Mouse (Mus musculus): Measurements from ENCODE around the gene Bhlha9. TPM values are rescaled to one million over a fixed set of nuclear protein-coding genes. Genes with fewer than 3 reads are reported as not detected.
"Not testable (repeated sequence)": the region's sequence is repeated elsewhere in the genome, so short reads cannot be mapped to it uniquely, and the experiment has no call there.

Bhlha9 gene
- polyA plus RNA-seq, 1 experiment from 2014 or later: 16.2 TPM

DNA sequence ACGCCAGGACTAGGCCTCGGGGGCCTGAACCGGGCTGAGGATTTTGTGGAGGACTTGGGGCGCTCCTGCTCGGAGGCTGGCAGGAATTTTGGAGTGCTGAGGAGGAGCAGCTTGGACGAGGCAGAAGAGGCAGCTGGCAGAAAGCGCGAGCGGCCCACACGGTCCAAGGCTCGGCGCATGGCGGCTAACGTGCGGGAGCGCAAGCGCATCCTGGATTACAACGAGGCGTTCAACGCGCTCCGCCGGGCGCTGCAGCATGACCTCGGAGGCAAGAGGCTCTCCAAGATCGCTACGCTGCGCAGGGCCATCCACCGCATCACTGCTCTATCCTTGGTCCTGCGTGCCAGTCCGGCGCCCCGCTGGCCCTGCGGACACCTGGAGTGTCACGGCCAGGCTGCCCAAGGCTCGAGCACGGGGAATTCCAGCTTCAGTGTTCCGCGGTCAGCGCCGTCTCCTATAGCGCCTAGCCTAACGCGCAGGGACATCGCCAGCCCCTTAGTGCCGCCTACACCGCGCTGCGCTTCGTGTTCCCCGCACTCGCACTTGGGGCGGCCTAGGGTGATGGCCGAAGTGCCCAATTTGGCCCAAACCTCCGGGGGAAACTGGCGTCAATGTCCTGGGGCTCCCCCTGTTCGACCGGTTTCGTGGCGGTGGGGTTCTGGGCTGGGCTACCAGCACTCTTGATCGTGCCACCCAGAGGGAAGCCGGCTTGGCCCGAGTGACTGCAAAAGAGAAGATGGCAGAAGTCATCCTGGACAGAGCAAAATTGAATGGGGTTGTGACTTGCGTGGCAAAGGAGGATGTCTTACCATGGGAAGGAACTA, 503 bp downstream of the Bhlha9 start:
- 0 out of 2 replicates have a peak, but pooled peaks have one; percentile 24 for ATAC-seq (ENCODE audit: insufficient number of reproducible peaks, low FRiP score, low TSS enrichment, low read depth)
- WGBS: 3% methylated on average over 64 of the region's 64 CpGs
- peak overlapping the region; percentile 78 for H3K4me2 ChIP-seq (ENCODE audit: low read depth, severe bottlenecking)
- H3K27ac ChIP-seq (replicated peaks; ENCODE audit: low read depth, low read length): no peak overlapping the region
- no peaks in the 10 kb centered on the region for H3K9me3 ChIP-seq (ENCODE audit: control insufficient read depth, low read length)
- no peaks in the 10 kb centered on the region for H3K36me3 ChIP-seq (ENCODE audit: control insufficient read depth, insufficient read depth, low read length)
- DNase-seq (ENCODE audit: low spot score): peak; percentile 61
- peak overlapping the region; percentile 58 for H3K9ac ChIP-seq (ENCODE audit: low read length)
- H3K4me3 ChIP-seq (ENCODE audit: low read depth, low read length): peak overlapping the region; percentile 36
- H3K27me3 ChIP-seq (ENCODE audit: control insufficient read depth, insufficient read depth, low read length): peaks cover 40% of the 10 kb centered on the region
- peaks cover 6% of the 10 kb centered on the region; the same call in 1 of the 2 replicates for H3K4me1 ChIP-seq (ENCODE audit: control insufficient read depth, insufficient read depth, low read length)

DNA sequence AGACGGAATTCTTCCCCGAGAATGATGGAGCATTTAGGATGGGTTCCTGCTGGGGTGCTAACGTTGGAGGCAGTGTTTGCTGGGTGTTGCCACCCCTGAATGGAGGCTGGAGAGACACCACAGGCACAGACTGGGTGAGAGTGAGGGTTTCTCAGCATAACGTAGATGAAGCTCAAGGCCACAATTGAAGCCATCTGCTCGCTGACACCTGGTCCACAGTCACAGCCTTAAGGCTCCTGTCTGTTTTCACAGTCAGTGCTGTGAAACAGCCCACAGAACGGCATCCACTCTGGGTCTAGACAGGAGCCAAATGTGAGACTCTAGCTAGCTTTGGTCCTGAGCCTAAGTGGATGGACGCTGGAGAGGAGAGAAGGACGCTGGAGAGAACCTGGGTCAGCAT, 1.9 kb downstream of the Bhlha9 start:
- no peak for ATAC-seq (ENCODE audit: insufficient number of reproducible peaks, low FRiP score, low TSS enrichment, low read depth)

DNA sequence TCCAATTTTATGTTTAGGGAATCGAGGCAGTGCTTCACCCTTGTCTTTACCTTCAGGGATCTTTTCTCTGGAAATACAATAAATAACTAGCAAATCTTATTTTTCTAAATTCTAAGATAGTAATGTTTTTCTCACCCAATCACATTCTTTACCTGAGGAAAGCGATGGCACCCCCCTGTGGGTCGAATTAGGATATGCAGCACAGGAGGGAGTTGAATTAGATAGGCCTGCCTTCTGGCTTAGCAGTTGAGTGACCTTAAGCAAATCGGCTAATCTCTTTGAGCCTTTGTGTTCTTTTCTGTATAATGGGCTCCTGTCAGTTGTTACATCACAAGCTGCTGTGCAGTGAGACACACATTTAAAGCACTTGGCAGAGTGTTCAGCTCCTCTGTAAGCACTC, 2.4 kb downstream of the Bhlha9 start:
- Histone ChIP-seq H3K4me3 (ENCODE audit: low read depth, low read length) (no peak overlapping the region), H3K27ac (replicated peaks; ENCODE audit: low read depth, low read length) (no peak overlapping the region), H3K9ac (ENCODE audit: low read length) (no peak overlapping the region), H3K27me3 (ENCODE audit: control insufficient read depth, insufficient read depth, low read length) (peaks cover 40% of the 10 kb centered on the region), H3K4me2 (ENCODE audit: low read depth, severe bottlenecking) (no peak overlapping the region), H3K4me1 (ENCODE audit: control insufficient read depth, insufficient read depth, low read length) (peaks cover 6% of the 10 kb centered on the region; the same call in 1 of the 2 replicates), H3K9me3 (ENCODE audit: control insufficient read depth, low read length) (no peaks in the 10 kb centered on the region), H3K36me3 (ENCODE audit: control insufficient read depth, insufficient read depth, low read length) (no peaks in the 10 kb centered on the region)
- DNase-seq (ENCODE audit: low spot score): no peak
- no peak for ATAC-seq (ENCODE audit: insufficient number of reproducible peaks, low FRiP score, low TSS enrichment, low read depth)
- WGBS: 41% methylated on average over 4 of the region's 4 CpGs

More for the DNA sequence above, 1.9 kb downstream of the Bhlha9 start:
- Histone ChIP-seq H3K27me3 (ENCODE audit: control insufficient read depth, insufficient read depth, low read length) (peaks cover 40% of the 10 kb centered on the region), H3K27ac (replicated peaks; ENCODE audit: low read depth, low read length) (no peak overlapping the region), H3K36me3 (ENCODE audit: control insufficient read depth, insufficient read depth, low read length) (no peaks in the 10 kb centered on the region), H3K9ac (ENCODE audit: low read length) (no peak overlapping the region), H3K9me3 (ENCODE audit: control insufficient read depth, low read length) (no peaks in the 10 kb centered on the region), H3K4me1 (ENCODE audit: control insufficient read depth, insufficient read depth, low read length) (peaks cover 6% of the 10 kb centered on the region; the same call in 1 of the 2 replicates), H3K4me2 (ENCODE audit: low read depth, severe bottlenecking) (no peak overlapping the region), H3K4me3 (ENCODE audit: low read depth, low read length) (0 out of 2 replicates have a peak overlapping the region, but pooled peaks have one; percentile 1)
- no peak for DNase-seq (ENCODE audit: low spot score)
- whole genome bisulfite sequencing: 42% methylated on average over 8 of the region's 8 CpGs

DNA sequence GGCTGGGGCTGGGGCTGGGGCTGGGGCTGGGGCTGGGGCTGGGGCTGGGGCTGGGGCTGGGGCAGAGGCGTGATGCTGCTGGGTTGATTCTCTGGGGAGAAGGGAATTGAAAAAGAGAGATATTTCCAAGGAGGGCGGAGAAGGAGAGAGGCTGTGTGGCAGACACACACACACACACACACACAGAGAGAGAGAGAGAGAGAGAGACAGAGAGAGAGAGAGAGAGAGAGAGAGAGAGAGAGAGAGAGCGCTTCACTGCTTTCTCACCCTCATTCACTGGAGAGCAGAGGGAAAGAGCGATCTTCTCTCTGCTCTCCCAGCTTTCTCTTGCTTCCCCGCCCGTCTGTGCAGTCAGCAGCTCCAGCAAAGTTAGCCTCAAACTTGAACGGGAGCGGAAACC, 7.2 kb downstream of the Bhlha9 start, which contains the start of gene Trarg1:
Gene Trarg1 (plus strand): TSS at position 301 of the 400 bp plus-strand sequence.
- H3K9ac ChIP-seq (ENCODE audit: low read length); H3K27me3 ChIP-seq (ENCODE audit: control insufficient read depth, insufficient read depth, low read length); H3K36me3 ChIP-seq (ENCODE audit: control insufficient read depth, insufficient read depth, low read length); H3K9me3 ChIP-seq (ENCODE audit: control insufficient read depth, low read length); H3K27ac ChIP-seq (replicated peaks; ENCODE audit: low read depth, low read length); H3K4me3 ChIP-seq (ENCODE audit: low read depth, low read length); H3K4me1 ChIP-seq (ENCODE audit: control insufficient read depth, insufficient read depth, low read length); H3K4me2 ChIP-seq (ENCODE audit: low read depth, severe bottlenecking); ATAC-seq (ENCODE audit: insufficient number of reproducible peaks, low FRiP score, low TSS enrichment, low read depth); DNase-seq (ENCODE audit: low spot score): not testable (repeated sequence)
- WGBS: 62% methylated on average over 7 of the region's 8 CpGs

DNA sequence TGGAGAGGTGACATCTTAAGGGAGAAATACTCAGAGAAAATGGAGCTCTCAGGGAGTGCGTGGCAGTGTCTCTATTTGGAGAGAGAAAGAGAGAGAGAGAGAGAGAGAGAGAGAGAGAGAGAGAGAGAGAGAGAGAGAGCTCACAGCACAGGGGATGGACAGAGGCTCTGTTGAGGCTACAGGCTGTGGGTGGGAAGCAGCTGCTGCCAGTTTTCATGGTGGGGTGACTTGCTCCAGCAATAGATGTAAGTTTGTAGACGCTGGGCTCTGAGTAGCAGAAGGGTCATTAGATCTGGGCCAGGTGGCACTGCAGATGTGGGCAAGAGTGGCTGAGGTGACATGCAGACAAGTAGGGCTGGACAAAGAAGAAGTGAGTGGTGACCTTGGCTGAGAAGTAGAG, 13.3 kb downstream of the Bhlha9 start:
- WGBS: 73% methylated on average over 2 of the region's 2 CpGs
- DNase-seq (ENCODE audit: low spot score): no peak
- no peaks in the 10 kb centered on the region for H3K36me3 ChIP-seq (ENCODE audit: control insufficient read depth, insufficient read depth, low read length)

DNA sequence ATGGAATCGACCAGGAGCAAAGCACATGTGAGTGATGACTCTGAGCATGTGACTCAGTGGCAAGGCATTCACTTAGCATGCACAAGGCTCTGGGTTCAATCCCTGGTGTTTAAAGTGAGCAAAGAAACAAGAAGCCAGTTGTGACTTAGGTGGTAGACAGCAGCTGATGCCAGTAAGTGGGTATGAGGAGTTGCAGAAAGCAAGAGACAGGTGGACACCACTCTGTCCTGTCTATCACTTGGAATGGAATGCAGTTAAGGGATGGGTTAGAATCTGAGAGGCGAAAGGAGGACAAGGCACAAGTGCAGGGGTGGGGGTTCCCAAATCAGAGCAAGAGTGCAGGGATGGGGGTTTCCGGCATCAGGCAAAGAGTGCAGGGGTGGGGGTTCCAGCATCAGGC, 19.8 kb downstream of the Bhlha9 start:
- Histone ChIP-seq H3K9me3 (ENCODE audit: control insufficient read depth, low read length) (no peaks in the 10 kb centered on the region), H3K36me3 (ENCODE audit: control insufficient read depth, insufficient read depth, low read length) (no peaks in the 10 kb centered on the region), H3K4me1 (ENCODE audit: control insufficient read depth, insufficient read depth, low read length) (no peaks in the 10 kb centered on the region), H3K9ac (ENCODE audit: low read length) (no peak overlapping the region), H3K27me3 (ENCODE audit: control insufficient read depth, insufficient read depth, low read length) (no peaks in the 10 kb centered on the region), H3K4me3 (ENCODE audit: low read depth, low read length) (no peak overlapping the region), H3K27ac (replicated peaks; ENCODE audit: low read depth, low read length) (no peak overlapping the region), H3K4me2 (ENCODE audit: low read depth, severe bottlenecking) (no peak overlapping the region)
- WGBS: 81% methylated on average over 3 of the region's 3 CpGs
- ATAC-seq (ENCODE audit: insufficient number of reproducible peaks, low FRiP score, low TSS enrichment, low read depth) (no peak), DNase-seq (ENCODE audit: low spot score) (no peak)

More for the DNA sequence above, 13.3 kb downstream of the Bhlha9 start:
- no peaks in the 10 kb centered on the region for H3K27me3 ChIP-seq (ENCODE audit: control insufficient read depth, insufficient read depth, low read length)
- ATAC-seq (ENCODE audit: insufficient number of reproducible peaks, low FRiP score, low TSS enrichment, low read depth): no peak
- H3K4me1 ChIP-seq (ENCODE audit: control insufficient read depth, insufficient read depth, low read length): no peaks in the 10 kb centered on the region
- no peak overlapping the region for H3K27ac ChIP-seq (replicated peaks; ENCODE audit: low read depth, low read length)
- no peaks in the 10 kb centered on the region for H3K9me3 ChIP-seq (ENCODE audit: control insufficient read depth, low read length)
- no peak overlapping the region for H3K4me2 ChIP-seq (ENCODE audit: low read depth, severe bottlenecking)
- no peak overlapping the region for H3K4me3 ChIP-seq (ENCODE audit: low read depth, low read length)
- no peak overlapping the region for H3K9ac ChIP-seq (ENCODE audit: low read length)

DNA sequence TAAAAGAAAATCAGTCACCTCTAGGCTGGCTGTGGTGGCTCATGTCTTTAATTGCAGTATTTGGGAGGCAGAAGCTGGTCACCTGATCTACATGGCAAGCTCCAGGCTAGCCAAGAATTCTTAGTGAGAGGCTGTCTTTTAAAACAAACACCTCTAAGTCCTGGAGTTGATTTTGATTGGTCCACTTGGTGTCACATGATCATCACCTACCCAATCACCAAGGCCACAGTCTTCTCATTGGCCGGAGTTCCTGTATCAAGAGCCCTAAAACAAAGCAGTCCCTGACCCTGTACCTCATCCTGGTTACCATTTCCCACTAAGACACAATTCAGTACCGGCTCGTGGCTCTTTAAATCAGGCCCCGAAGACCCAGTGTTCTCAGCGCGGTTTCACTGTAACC, 23.5 kb downstream of the Bhlha9 start:
- Histone ChIP-seq H3K27ac (replicated peaks; ENCODE audit: low read depth, low read length) (no peak overlapping the region), H3K36me3 (ENCODE audit: control insufficient read depth, insufficient read depth, low read length) (no peaks in the 10 kb centered on the region), H3K4me1 (ENCODE audit: control insufficient read depth, insufficient read depth, low read length) (no peaks in the 10 kb centered on the region), H3K9ac (ENCODE audit: low read length) (no peak overlapping the region), H3K9me3 (ENCODE audit: control insufficient read depth, low read length) (no peaks in the 10 kb centered on the region), H3K27me3 (ENCODE audit: control insufficient read depth, insufficient read depth, low read length) (no peaks in the 10 kb centered on the region), H3K4me2 (ENCODE audit: low read depth, severe bottlenecking) (no peak overlapping the region), H3K4me3 (ENCODE audit: low read depth, low read length) (no peak overlapping the region)
- DNase-seq (ENCODE audit: low spot score): no peak
- 66% methylated on average over 6 of the region's 6 CpGs for WGBS
- no peak for ATAC-seq (ENCODE audit: insufficient number of reproducible peaks, low FRiP score, low TSS enrichment, low read depth)

DNA sequence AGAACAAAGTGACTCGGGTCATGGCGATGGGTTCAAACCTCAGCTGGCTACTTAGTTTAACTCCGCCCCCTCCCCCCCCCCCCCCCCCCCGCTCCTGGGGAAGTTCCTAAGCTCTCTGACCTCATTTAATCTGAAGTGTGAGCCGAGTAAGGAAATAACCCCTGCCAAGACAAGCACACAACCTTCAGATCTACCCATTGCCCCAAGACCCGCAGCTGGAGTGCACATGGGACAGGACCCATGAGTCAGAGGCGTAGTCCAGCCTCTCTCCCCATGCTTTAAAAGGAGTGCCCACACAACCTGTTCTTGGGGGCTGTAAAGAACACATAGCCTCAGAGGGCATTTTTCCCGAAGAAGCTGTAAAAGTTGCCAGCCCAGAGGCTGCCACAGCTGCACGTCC, 27.4 kb downstream of the Bhlha9 start:
- no peak overlapping the region for H3K27ac ChIP-seq (replicated peaks; ENCODE audit: low read depth, low read length)
- no peak overlapping the region for H3K4me3 ChIP-seq (ENCODE audit: low read depth, low read length)
- peak overlapping the region; percentile 12; the same call in 1 of the 2 replicates for H3K4me2 ChIP-seq (ENCODE audit: low read depth, severe bottlenecking)
- no peak for DNase-seq (ENCODE audit: low spot score)
- no peaks in the 10 kb centered on the region for H3K36me3 ChIP-seq (ENCODE audit: control insufficient read depth, insufficient read depth, low read length)
- no peak for ATAC-seq (ENCODE audit: insufficient number of reproducible peaks, low FRiP score, low TSS enrichment, low read depth)
- 44% methylated on average over 8 of the region's 9 CpGs for WGBS
- no peaks in the 10 kb centered on the region for H3K9me3 ChIP-seq (ENCODE audit: control insufficient read depth, low read length)
- H3K27me3 ChIP-seq (ENCODE audit: control insufficient read depth, insufficient read depth, low read length): no peaks in the 10 kb centered on the region
- H3K9ac ChIP-seq (ENCODE audit: low read length): no peak overlapping the region
- no peaks in the 10 kb centered on the region for H3K4me1 ChIP-seq (ENCODE audit: control insufficient read depth, insufficient read depth, low read length)

Measured in limb, embryonic 11.5 days (tissue).